Mouse (Mus musculus) MEL (cell line): Measurements from ENCODE around the gene Etv5.

Experiments
- CHD1 ChIP-seq: IDR thresholded peaks from 2 replicates; pipeline ENCODE4 v1.6.1; 2012; ENCODE audit warnings: low read depth, mild to moderate bottlenecking, inconsistent platforms, low read length, improper control_type of control experiment
- POLR2A ChIP-seq, 2 experiments: IDR thresholded peaks; 2 replicates each; pipeline ENCODE4 v1.6.1; 2011 to 2012; ENCODE audit warnings: low read length in 2 of 2, mild to moderate bottlenecking in 2 of 2, control low read depth in 1 of 2, improper control_type of control experiment in 1 of 2, low read depth in 1 of 2, moderate library complexity in 1 of 2; ENCODE audit not compliant: control insufficient read depth in 1 of 2, insufficient read depth in 1 of 2, poor library complexity in 1 of 2
- TAL1 ChIP-seq: IDR thresholded peaks from 2 replicates; pipeline ENCODE4 v1.6.1; 2012; ENCODE audit warnings: mild to moderate bottlenecking, inconsistent platforms, low read length, moderate library complexity, mixed read lengths

DNA sequence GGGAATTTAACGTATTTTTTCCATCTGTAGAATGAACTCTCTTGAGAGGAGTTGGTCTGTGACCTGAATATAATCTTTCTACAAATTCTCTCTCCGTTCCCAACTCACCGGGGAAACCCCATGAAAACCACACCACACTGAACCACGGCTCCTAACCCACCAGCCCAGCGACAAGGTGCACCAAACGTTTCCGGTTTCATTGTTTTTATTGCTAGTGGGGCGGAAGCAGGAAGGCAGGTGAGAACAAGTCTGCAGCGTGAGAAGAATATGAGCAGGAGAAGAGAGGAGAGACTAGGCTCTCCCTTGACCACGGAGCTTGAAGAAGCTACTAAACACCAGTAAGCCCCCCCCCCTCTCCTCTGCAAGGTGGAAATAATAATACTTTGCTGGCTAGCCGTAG is 26.9 kb upstream of the Etv5 start:
- TF ChIP-seq TAL1 (no peak), CHD1 (no peak), POLR2A (IDR thresholded peaks at IDR 0.05; ENCODE audit: control insufficient read depth in 1 of 2, insufficient read depth in 1 of 2, low read depth in 1 of 2, low read length in 2 of 2, poor library complexity in 1 of 2) (no peak)
